Mouse (Mus musculus) brain, embryonic 18.5 days (tissue): ENCODE results near the gene Atp8b4.

Experiments
- DNase-seq: peaks from one replicate; pipeline ENCODE4 v3.0.0-alpha.2; 2012; ENCODE audit warnings: low read depth, low spot score

Gene Atp8b4

GRCm38 (mm10) chr2:126287942-126288341 lies 212.5 kb downstream of the Atp8b4 start:
- DNase-seq: no peak

DNA sequence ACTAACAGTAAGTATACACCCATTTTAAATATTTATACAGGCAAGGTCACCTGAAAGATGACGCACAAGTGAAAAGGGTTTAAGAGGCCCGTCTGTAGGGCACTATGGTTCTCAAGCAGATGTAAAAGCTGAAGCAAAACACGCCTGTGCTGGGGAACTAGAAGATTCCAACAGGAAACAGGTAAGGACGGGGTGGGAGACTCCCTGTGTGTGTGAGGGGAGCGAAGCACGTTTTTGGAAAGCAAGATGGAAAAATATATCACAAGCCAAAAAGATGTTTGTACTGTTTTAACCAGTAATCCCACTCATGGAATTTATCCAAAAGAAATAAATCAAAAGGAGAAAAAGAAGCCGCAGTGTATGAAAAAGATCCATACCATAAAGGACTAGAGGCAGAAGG lies 214.1 kb downstream of the Atp8b4 start:
- DNase-seq: no peak

DNA sequence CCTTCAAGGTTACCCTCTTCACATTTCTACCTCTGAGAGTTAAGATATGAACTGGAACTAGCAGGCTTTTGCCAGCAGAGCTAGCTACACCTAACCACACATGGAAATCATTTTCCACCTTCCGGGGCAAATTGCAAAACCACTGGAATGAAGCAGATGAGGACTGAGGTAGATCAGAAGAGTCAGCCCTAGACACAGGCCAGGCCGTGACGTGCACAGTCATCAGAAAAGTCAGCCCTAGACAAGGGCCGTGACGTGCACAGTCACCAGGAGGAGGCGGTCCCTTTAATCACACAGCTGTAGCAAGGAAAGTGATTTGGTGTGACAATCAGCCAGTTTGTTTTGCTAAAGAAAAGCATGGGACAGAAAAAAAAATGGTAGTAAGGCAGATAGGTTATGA lies 216.4 kb downstream of the Atp8b4 start:
- no peak for DNase-seq

GRCm38 (mm10) chr2:126283086-126283485 lies 217.4 kb downstream of the Atp8b4 start:
- DNase-seq: no peak

DNA sequence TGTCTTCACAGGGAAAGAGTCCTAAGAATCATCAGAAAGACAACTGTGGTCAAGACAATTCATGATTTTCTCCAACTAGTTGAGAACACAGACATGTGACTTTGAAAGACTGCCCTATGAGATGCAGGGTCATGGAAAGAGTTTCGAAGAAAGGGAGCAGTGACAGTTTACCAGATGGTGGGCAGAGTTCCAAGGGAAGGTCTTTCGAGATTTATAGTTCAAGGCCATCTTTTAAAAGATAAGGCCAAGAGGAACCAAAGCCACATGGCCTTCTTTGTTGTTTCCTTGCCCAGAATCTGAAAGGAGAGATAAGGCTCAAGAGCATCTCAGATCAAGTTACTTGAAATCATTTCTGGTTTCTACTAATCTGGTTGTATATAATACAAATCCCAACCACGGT lies 225.0 kb downstream of the Atp8b4 start:
- DNase-seq: no peak

DNA sequence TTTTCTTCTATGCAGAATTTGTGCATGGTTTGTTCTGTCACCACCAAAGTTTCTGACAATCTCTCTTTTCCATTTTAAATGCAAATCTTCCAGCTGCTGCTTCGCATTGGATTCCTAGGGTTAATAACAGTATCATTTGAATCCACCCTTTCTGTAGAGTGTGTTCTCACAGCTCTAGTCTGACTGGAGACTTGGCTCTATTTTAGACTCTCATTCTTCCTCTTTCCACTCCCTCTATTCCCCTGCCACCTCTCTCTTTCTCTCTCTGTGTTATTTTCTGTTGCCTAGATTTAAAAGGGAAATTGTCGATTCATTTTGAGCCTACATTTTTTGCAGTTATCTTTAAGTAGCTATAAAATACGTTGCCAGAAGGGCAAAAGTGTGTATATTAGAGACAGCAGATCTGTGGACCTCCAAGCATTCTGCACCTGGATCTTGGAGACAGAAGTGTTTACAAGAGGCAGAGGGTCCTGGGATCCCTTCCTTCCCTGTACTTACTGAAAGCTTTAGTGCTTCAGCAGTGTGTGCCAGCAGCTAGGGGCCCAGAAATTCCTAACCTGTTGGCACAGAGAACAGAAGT lies 225.6 kb downstream of the Atp8b4 start:
- no peak for DNase-seq

GRCm38 (mm10) chr2:126274311-126274710 lies 226.2 kb downstream of the Atp8b4 start:
- DNase-seq: no peak
